Mouse (Mus musculus) C2C12 (cell line): ENCODE data around the gene Snrnp25. TPM values are rescaled to one million over a fixed set of nuclear protein-coding genes. Genes with fewer than 3 reads are reported as not detected.
A peak's percentile ranks its signal among the peaks of the same experiment; 100 is the strongest.

Source experiments
- H3K27me3 ChIP-seq: one replicate; pipeline ENCODE4 v1.6.1; 2011; ENCODE audit not compliant: control insufficient read depth, insufficient read depth, insufficient read length
- H3K36me3 ChIP-seq: one replicate; pipeline ENCODE4 v1.6.1; 2011; ENCODE audit not compliant: control insufficient read depth, insufficient read depth
- H3K4me3 ChIP-seq: one replicate; pipeline ENCODE4 v1.5.1; 2011; ENCODE audit warnings: mild to moderate bottlenecking, control low read depth; ENCODE audit not compliant: poor library complexity, insufficient read depth, severe bottlenecking
- H3K79me2 ChIP-seq: one replicate; pipeline ENCODE4 v1.6.1; 2011; ENCODE audit not compliant: control insufficient read depth, insufficient read depth
- H3K79me3 ChIP-seq: one replicate; pipeline ENCODE4 v1.6.1; 2011; ENCODE audit warnings: low read depth, control low read depth
- H3ac ChIP-seq: one replicate; pipeline ENCODE3; 2011; ENCODE audit warnings: low read depth; ENCODE audit not compliant: control insufficient read depth, insufficient read length
- CEBPB ChIP-seq: IDR thresholded peaks from one replicate; pipeline ENCODE4 v1.6.1; 2011; ENCODE audit warnings: low read depth, mild to moderate bottlenecking, control low read depth, moderate library complexity
- CTCF ChIP-seq: IDR thresholded peaks from one replicate; pipeline ENCODE4 v1.5.1; 2011; ENCODE audit not compliant: control insufficient read depth, insufficient read depth, insufficient read length
- FOSL1 ChIP-seq: IDR thresholded peaks from one replicate; pipeline ENCODE4 v1.8.0; 2011; ENCODE audit warnings: mild to moderate bottlenecking, low read length; ENCODE audit not compliant: poor library complexity, insufficient read depth, severe bottlenecking
- MAX ChIP-seq: IDR thresholded peaks from one replicate; pipeline ENCODE4 v1.6.1; 2011; ENCODE audit warnings: mild to moderate bottlenecking, control low read depth
- MYOD1 ChIP-seq: IDR thresholded peaks from one replicate; pipeline ENCODE4 v1.6.1; 2011; ENCODE audit warnings: low read depth; ENCODE audit not compliant: control insufficient read depth, insufficient read length
- MYOG ChIP-seq: IDR thresholded peaks from one replicate; pipeline ENCODE4 v1.6.1; 2011; ENCODE audit not compliant: control insufficient read depth, insufficient read length; ENCODE audit errors: extremely low read depth
- USF1 ChIP-seq: IDR thresholded peaks from one replicate; pipeline ENCODE4 v1.6.1; 2011; ENCODE audit warnings: low read depth, mild to moderate bottlenecking, control low read depth, moderate library complexity
- polyA plus RNA-seq: library from polyadenylated mRNA; unstranded; fragments of >200 nt; fragmentation: generic; extraction: Trizol; gene quantifications from one replicate; pipeline ENCODE4 v1.2.1, GENCODE M21; 2012; ENCODE audit warnings: missing spikeins

The Snrnp25 gene
- polyA plus RNA-seq, 1 experiment = 63.0 TPM

- Histone ChIP-seq H3K79me2 (peaks cover 2% of the 10 kb centered on the region), H3K79me3 (no peaks in the 10 kb centered on the region), H3ac (no peak overlapping the region), H3K36me3 (peaks cover 69% of the 10 kb centered on the region), H3K4me3 (no peak overlapping the region), H3K27me3 (no peaks in the 10 kb centered on the region)
- no peak for TF ChIP-seq CEBPB
- no peak for TF ChIP-seq CTCF
- no peak for TF ChIP-seq FOSL1
- no peak for TF ChIP-seq MAX
- no peak for TF ChIP-seq MYOD1
- TF ChIP-seq USF1 = no peak
- TF ChIP-seq MYOG = no peak
These were observed 39.4 kb downstream of the Snrnp25 start for GRCm38 (mm10) chr11:32244617-32245016.

GRCm38 (mm10) chr11:32245614-32246013, 40.4 kb downstream of the Snrnp25 start:
- Histone ChIP-seq H3K4me3 (no peak overlapping the region), H3K79me3 (no peaks in the 10 kb centered on the region), H3K79me2 (peaks cover 10% of the 10 kb centered on the region), H3K36me3 (peaks cover 77% of the 10 kb centered on the region), H3ac (no peak overlapping the region), H3K27me3 (no peaks in the 10 kb centered on the region)
- TF ChIP-seq MAX (no peak), FOSL1 (no peak), MYOG (no peak)

- no peaks in the 10 kb centered on the region for H3K27me3 ChIP-seq
- H3K79me2 ChIP-seq = peaks cover 10% of the 10 kb centered on the region
- no peak overlapping the region for H3ac ChIP-seq
- H3K36me3 ChIP-seq = peaks cover 73% of the 10 kb centered on the region
- no peak for TF ChIP-seq USF1
- TF ChIP-seq CTCF = peak; percentile 16
- H3K4me3 ChIP-seq = no peak overlapping the region
- H3K79me3 ChIP-seq = no peaks in the 10 kb centered on the region
These were observed 41.9 kb downstream of the Snrnp25 start for GRCm38 (mm10) chr11:32247068-32247467.

GRCm38 (mm10) chr11:32248350-32248749, 43.1 kb downstream of the Snrnp25 start:
- TF ChIP-seq MYOD1 (no peak), CEBPB (no peak), MYOG (no peak), FOSL1 (no peak), USF1 (no peak)
- Histone ChIP-seq H3K4me3 (no peak overlapping the region), H3K79me2 (peaks cover 10% of the 10 kb centered on the region), H3K36me3 (peaks cover 75% of the 10 kb centered on the region), H3K27me3 (no peaks in the 10 kb centered on the region), H3K79me3 (no peaks in the 10 kb centered on the region), H3ac (no peak overlapping the region)

- Histone ChIP-seq H3K27me3 (no peaks in the 10 kb centered on the region), H3K79me3 (no peaks in the 10 kb centered on the region), H3K4me3 (no peak overlapping the region), H3K36me3 (peaks cover 70% of the 10 kb centered on the region), H3ac (peak overlapping the region; percentile 54), H3K79me2 (peaks cover 17% of the 10 kb centered on the region)
- no peak for TF ChIP-seq USF1
- peak; percentile 49 for TF ChIP-seq FOSL1
- peak; percentile 93 for TF ChIP-seq MYOD1
These were observed 45.9 kb downstream of the Snrnp25 start for GRCm38 (mm10) chr11:32250880-32251763.

- Histone ChIP-seq H3ac (no peak overlapping the region), H3K27me3 (no peaks in the 10 kb centered on the region), H3K4me3 (no peak overlapping the region), H3K79me2 (peaks cover 17% of the 10 kb centered on the region), H3K79me3 (no peaks in the 10 kb centered on the region), H3K36me3 (peaks cover 50% of the 10 kb centered on the region)
- TF ChIP-seq MYOD1 (peak; percentile 78), CEBPB (no peak), FOSL1 (no peak)
These were observed 47.9 kb downstream of the Snrnp25 start for GRCm38 (mm10) chr11:32253121-32253520.
